Mouse (Mus musculus): ENCODE results near the gene Mrgpre.

Mrgpre gene

DNA sequence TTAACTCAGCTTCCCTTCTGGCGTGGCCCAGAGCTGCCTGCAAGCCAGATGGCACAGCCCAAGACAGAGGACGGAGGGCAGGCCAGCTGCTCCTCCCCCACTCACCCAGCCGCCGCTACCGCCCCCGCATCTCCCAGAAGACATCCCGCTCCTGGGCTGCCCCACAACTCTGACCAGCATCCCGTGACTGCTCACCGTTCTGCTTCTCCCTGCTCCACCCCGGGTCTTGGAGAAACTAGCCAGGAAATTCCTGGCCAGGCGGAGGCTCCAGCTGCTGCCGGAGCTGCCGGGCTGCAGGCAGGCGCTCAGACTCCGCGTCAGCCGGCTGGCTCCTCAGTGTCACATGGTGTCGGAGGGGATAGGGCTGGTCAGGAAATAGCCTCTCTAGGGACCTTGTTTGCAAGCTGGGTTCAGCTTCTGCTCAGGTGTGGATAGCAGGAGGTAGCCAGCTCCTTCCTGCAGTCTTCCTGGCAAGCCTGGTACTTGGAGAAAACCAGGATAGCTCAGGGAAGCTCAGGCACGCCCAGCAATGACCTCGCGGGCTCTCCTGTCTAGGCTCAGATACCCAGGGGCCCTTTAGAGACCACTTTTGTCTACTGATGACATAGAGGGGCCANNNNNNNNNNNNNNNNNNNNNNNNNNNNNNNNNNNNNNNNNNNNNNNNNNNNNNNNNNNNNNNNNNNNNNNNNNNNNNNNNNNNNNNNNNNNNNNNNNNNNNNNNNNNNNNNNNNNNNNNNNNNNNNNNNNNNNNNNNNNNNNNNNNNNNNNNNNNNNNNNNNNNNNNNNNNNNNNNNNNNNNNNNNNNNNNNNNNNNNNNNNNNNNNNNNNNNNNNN is at the start of gene Mrgpre:
Mrgpre (minus strand) TSS at position 505 of the 834 bp plus-strand sequence.
- DNase-seq (ENCODE audit: low spot score), result peak; percentile 81

DNA sequence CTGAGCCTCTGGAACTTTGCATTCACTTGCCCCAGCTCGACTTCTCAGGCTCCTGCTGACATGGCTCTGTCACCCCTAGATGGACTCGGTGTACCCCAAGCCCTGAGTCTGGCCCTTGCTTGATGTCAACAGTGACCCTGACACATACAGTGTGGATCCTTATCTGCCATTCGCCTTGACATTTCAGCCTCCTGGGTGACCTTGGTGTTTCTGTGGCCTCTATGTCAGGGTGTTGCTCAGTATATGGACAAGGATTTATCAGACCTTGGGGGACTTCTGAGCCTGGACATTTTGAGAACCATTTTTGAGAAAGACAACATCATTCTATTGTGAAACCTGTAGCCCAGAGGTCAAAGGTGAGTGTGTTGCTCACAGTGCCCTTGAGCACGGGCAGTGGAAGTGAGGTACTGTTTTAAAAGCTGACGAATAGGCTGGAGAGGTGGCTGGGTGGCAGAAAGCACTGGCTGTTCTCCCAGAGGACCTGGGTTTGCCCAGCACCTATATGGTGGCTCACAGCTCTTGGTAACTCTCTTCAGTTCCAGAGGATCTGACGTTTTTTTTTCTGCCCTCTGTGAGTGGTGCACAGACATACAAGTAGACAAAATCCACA is 49.4 kb upstream of the Mrgpre start:
- DNase-seq (ENCODE audit: low spot score), result no peak

DNA sequence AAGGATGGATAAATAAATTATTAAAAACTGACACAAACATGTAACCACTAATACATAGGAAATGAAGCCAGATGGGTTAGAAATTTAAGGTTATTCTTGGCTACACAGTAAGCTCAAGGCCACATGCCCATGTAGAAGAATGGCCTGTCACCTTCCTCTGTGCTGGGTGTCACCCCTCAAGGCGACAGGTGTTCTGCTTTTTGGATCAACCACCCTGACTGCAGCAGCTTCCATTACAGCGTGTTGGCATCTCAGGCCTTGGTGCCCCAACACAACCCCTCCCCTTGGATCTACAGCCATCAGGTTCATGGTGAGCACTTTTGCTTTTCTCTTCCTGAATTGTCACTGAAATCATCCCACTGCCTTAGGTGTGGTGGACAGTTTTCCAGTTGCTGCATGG is 48.3 kb upstream of the Mrgpre start:
- DNase-seq (ENCODE audit: low spot score), result no peak

DNA sequence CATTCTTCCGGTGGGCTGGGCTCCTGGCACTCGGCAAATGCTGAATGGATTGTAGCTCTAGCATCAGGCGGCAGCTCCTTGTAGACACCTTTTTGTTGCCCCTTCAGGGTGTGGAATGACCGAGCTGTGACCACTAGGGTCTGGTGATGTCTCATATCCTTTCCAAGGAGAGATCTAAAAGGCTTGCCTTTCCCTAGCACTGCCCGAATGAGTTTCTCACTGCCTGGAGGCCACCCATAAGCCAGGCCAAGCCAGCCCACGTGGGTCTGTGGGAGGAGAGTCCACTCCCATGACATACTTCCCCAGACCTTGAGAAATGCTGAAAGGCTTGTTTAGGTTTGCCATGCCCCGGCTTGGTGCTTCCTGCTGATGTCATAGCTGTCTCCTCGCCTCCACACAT is 47.9 kb upstream of the Mrgpre start:
- DNase-seq (ENCODE audit: low spot score), result no peak

DNA sequence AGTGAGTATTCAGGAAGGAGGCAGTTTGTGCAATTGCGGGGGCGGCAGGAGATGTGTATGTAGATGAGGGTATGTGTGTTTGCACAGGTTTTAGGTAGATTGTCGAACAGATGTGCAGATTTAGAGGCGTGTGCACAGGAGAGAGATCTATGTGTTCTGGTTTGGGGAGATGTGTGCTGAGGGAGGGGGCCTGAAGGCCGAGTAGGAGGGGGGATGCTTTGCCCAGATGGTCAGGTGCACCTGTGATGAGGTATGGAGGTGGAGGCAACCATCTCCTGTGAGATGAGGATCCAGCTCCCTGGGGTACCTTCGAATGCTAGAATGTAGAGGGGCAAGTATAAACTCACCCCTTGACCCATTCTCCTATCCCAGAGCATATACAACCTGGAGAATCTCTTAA is 46.1 kb upstream of the Mrgpre start:
- DNase-seq (ENCODE audit: low spot score), result no peak

DNA sequence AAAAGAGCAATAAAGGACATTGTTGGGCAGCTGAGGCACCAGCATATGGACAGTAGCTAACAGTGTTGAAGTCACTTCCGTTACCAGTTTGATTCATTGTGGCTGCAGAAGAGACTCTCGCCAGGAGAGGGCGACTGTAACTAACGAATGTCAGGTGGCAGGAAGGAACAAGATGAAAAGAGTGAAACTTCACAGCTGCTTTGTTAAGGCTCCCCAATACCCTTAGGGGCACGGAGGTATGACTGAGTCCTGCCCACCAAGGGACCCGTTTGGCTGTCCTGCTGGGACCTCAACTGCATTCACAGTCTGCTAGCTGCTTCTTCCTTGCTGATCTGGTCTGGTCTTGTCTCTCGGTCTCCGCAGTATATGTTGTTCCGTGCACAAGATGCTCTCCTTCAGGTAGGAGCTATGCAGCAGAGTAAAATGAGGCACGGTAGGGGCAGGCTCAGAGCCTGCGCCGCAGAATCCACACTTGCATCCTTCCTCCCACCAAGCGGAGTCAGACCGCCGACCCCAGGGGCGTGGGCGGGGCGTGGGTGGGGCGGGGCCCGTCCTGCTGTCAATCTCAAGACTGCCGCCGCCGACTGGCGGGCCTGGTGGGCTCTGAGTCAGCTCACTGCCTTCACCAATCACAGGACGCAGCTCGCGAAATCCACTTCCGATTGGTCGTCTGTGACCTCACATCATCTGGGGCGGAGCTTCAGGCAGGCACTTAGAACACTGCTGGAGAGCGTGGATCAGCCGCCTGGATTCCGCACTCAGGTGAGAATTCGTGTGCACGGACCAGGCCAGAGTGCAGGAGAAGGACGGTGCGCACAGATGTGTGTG is 45.4 kb upstream of the Mrgpre start:
- peak; percentile 98 for DNase-seq (ENCODE audit: low spot score)

DNA sequence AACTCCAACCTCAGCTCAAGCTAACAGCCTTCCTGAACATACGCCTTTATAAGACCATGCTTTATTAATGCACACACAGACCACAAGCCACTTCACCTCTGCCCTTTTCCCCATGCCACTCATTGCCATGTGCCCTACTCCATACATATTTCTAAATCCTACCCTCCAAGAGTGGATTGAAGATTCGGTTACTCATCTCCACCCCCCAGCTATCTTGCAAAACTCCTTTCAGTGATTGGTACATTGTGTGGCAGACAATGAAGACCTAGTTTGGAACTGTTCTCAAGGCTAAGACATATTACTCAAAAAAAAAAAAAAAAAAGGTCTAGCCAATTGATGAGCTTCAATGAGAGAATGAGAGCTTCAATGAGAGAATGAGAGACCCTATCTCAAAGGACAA is 42.7 kb upstream of the Mrgpre start:
- DNase-seq (ENCODE audit: low spot score), result no peak

DNA sequence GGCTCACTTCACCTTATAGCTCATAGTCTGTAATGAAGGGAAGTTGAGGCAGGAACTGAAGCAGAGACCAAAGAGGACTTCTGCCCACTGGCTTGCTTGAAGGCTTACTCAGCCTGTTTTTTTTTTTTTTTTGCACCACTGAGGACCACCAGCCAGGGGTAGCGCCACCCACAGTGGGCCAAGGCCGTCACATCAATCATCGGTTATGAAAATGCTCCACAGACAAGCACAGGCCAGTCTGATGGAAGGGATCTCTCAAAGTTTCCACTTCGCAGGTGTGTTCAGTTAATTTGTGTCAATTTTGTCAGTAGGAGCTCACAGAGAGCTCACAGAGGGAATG is 38.9 kb upstream of the Mrgpre start:
- peak; percentile 11 for DNase-seq (ENCODE audit: low spot score)

DNA sequence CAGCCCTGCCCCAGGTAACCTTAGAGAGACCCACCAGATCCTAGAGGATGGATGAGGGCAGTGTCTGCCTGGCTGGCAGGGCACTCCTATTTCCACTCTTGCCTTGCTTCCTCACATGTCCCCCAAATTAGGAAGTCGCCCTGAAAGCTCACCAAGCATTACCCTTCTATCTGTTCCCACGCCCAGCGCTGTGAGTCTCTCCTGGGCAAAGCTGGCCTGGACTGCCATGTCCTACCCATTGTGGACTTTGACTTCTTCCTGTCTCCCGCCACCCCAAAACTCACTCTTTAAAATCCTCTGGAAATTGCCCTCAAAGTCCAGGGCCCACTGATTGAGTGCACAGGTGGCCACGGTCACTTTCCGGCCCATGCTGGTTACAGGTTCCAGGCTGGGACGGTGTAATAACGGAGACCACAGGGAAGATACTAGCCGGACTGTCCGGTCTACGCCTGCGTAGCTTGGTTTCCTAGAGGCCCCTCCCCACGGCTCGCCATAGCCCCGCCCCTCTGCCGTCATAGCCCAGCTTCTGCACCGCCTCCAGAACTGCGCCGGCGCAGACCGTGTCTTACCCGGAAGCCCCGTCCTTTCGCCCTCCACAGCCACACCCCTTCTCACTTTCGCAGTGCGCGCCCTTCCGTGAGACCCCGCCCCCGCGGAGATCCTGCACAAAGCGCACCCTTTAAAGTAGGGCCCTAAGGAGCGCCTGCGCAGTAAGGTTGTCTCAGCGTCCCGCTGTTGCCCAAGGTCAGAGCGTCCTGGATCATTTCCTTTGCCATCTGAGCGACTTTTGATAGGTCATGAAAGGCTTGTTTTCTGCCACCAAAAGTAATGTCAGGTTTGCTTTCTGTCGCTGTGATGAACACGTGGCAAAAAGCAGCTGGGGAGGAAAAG is 38.3 kb upstream of the Mrgpre start, which contains the start of the genes Nadsyn1 and Dhcr7:
Nadsyn1 (minus strand) TSS at position 475 of the 891 bp plus-strand sequence.
Dhcr7 (plus strand) TSS at position 771 of the 891 bp plus-strand sequence.
- peak; percentile 99 for DNase-seq (ENCODE audit: low spot score)

DNA sequence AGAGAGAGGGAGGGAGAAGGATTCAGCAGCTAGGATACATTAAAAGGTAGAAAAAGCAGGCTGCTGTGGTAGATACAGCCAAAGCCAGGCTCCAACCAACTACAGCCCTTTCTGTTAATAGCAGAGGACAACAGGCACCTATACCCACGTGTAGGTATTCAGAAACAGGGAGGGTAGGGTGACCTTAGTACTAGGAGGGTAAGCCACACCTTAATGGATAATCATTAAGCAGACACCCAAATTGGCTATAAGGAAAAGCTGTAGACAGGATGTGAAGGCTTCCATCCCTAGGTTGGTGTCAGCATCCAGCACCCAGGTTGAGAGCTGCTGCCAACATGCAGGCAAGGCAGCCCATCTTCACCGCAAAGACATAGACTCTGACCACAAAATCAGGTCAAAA is 36.9 kb upstream of the Mrgpre start:
- DNase-seq (ENCODE audit: low spot score), result no peak

DNA sequence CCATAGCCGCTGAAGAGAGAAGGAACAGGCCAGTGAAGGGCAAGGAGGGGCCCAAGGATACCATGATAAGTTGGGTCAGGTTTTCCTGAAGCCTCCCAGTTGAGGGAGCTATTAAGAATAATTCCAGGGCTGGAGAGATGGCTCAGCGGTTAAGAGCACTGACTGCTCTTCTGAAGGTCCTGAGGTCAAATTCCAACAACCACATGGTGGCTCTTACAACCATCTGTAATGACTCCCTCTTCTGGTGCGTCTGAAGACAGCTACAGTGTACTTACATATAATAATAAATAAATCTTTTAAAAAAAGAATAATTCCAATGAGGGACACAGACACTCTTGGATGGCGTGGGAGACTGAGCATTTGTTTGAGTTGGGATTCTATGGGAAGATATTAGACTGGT is 34.9 kb upstream of the Mrgpre start:
- no peak for DNase-seq (ENCODE audit: low spot score)

DNA sequence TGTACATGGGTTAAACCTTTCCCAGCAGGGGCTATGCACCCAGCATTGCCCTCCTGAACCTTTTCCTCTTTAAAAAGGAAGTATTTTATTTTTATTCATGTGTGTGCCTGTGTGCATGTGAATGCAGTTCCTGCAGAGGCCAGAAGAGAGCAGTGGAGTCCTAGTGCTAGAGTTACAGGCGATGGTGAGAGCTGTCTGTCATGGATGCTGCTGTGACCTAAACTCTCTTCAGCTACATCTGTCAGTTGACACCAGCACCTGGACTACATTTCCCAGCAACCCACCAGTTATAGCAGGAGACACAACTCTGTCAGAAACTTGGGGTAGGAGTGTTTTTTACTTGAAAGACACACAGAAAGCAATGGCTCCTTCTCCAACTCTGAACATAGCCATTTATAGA is 24.6 kb upstream of the Mrgpre start:
- DNase-seq (ENCODE audit: low spot score), result peak; percentile 21

DNA sequence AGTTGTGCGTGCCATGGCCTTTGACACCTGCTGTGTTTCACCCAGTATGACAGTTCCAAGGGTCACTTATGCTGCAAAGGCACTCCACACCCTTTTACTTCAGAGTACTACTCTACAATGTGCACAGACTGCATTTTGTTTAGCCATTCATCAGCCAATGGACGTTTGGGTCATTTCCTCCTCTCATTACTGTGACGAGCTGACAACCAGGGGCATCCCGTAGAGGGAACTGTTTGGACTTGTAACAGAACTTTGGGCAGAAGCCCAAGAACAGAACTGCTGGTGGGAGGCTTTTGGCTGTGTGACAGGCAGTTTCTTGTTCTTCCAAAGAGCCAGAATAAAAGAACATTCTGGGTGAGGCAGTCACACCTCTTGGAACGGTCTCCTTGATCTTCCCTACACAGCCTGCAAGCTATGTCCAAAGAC is 20.9 kb upstream of the Mrgpre start:
- DNase-seq (ENCODE audit: low spot score), result no peak

DNA sequence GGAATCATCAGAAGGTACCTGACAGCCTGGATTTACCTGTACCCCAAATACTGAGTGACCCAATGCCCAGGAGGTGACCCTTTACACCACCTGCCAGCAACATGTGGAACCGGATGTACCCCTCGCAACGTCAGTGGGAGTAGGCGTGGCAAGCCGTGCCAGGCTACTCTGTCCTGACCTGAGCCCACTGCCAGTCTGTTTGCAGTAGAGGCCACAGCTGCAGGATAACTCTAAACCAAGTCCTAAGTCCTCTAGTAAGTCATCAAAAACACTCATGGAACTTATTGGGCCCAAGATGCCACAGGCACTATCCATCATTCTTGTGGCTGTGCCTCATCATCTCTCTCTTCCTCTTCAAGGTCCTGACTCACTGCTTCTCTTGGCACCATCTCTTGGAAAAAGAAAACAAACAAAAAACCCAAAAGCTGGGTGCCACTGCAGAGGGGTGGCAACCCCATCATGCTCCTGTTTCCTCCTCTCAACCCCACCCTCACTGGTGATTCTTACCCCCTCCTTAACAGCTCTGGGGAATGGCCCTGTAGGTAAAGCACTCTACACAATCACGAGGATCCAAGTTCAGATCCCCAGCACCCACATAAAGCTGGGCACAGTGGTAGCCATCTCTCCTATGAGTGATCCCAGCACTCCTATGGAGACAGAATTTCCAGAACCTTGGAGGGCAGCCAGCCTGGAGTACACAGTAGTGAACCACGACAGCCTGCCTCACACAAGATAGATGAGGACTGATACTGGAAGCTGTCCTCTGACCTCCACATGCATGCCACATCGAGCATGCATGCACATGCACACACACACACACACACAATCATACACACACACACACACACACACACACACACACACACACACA is 17.1 kb upstream of the Mrgpre start:
- no peak for DNase-seq (ENCODE audit: low spot score)

DNA sequence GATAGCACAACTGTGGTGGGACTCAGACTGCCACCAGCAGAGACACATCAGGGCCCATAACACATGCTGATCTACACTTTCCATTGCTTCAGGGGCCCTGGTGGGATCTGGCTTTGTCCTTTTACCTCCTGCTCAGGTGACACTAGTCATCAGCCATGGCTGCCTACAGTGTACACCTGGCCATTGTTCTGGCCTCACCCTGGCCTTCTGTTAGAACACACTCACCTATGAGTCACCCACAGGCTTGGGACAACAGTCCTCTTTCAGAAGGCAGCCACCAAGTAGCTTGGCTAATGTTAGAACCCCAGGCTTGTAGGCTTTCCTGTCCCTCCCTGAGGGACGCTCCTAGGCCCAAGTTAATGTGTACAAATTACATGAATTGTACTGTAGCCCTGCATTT is 16.5 kb upstream of the Mrgpre start:
- DNase-seq (ENCODE audit: low spot score), result no peak

DNA sequence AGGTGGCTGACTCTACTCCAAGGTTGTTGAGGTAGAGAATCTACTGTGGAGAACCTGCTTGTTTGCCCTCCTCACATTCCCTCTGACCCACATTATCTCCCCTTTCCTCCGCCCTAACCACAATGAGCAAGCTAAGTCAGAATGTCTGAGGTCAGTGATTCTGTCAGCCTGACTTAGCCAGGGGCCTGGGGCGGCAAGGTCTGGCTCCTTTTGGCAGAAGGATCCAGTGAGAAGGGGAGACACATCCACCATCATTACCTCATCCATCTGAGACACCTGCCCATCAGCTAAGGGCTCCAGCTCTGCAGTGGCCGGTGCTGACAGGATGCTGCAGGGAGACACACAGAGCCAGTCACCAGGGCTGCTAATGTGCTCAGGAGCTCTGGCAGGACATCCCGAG is 14.5 kb upstream of the Mrgpre start:
- no peak for DNase-seq (ENCODE audit: low spot score)

DNA sequence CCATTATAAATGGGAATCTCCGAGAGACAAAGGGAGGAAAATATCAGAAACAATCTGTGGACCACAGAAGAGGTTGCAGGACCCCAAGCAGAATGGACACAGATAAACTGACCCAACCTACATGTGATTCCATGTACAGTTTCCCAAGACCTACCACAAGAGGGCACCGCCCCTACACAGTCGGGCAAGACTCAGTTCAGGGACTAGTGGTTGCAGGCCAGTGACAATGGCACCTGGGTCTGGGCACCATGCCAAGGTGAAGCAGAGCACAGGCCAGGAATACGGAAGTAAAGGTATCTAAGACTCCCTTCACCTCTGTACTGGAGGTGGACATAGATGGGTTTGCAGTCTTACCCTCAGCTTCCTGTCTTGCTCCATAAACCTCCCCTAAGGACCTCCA is 8.8 kb upstream of the Mrgpre start:
- peak; percentile 53 for DNase-seq (ENCODE audit: low spot score)

DNA sequence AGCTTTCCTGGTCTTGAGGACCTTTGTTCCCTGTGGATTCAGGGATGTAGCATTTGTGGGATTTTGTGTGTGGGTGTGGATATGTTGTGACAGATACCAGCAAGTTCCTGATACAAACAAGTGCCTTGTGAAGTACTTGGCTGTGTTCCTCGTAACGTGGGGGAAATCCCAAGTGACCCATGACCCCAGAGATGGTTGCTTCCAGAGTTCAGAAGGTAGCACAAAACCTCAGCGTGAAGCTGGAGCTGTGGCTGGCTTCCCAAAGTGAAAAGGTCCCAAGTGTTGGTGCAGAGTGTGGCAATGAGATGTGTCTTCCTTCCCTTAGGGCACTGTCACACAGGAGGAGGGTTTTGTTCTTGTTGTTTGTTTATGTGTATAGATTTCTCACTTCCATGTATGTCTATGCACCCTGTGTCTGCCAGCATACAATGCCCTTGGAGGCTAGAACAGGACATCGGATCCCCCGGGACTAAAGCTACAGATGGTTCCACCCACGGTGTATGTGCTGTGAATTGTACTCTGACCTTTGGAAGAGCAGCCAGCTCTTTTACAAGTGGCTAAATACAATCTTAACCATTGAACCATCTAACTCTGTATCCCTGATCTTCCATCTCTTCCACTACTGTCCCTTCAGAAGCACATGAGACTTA is 8.2 kb upstream of the Mrgpre start:
- DNase-seq (ENCODE audit: low spot score), result no peak

DNA sequence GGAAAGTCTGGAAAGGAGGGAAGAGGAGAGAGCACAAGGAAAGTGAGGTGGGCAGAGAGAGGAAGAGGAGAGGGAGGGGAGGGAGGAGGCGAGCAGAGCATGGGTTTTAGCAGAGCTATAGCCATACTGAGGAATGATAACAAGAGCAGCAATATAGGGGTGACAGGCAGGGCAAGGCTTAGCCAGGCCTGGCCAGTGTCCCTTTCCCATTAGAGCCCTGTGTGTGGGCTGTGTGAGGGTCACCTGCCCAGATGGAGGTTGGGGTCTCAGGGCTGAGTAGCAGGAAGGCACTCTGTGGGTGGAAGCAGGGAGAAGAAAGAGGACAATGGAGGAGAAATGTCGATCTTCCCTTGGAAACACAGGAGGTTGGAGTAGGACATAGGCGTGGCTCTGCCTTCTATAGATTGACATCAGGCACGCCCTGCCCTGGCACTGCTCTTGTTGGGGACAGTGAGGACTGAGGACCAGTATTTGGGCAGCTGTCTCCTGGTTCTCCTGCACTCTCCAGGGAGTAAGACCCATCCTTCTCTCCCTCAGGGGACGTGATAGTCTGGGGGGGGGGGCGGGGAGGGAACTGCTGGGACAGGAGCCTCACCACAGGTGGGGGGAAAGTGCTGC is 813 bp downstream of the Mrgpre start:
- DNase-seq (ENCODE audit: low spot score), result peak; percentile 42

DNA sequence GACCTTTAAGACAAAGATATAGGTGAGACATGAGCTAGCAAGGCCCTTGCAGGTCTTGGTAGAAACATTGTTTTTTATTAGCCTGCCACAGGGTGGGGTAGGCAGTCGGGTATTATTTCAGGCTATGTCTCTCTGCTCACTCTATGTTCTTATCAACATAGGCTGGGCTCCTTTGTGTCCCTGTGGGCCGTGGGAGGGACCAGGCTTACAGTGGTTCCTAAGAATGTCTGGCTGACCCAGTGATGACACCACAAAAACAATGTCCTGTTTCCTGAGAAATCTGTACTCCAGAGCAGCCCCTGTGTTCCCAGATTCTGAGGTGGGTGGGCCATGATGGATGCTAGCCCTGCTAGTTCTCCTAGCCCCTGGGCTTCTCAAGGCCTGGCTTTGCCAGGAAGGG is 6.9 kb downstream of the Mrgpre start:
- DNase-seq (ENCODE audit: low spot score), result no peak

Measured in embryo, embryonic 10.5 days (tissue).